Mouse (Mus musculus): ENCODE results near the gene Pip4k2c. TPM values are rescaled to one million over a fixed set of nuclear protein-coding genes. Genes with fewer than 3 reads are reported as not detected.

Pip4k2c gene
- polyA plus RNA-seq, 1 experiment: 20.2 TPM

DNA sequence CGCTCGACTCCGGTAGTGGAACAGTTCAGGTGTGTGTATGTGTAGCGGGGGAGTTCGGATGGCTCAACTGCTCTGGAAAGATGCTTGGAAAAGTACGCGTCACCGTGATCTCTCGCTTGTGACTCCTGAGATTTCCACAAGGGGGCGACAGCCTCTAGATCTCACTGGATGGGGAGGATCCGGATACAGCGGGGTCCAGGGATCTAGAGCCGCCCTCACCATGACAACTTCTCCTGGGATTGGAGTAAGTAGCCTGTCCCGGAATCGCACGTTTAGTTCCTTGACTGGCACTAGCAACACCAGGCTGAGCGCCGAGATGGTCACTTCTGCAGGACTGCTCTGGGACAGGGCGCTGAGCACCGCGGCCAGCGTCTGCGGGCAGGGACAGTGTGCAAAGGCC lies 33.7 kb downstream of the Pip4k2c start:
- DNase-seq (ENCODE audit: low read depth): peak; percentile 85
- no peak for TF ChIP-seq POLR2A (IDR thresholded peaks at IDR 0.05; ENCODE audit: borderline replicate concordance, extremely low read depth, insufficient read depth, insufficient read length, poor library complexity, severe bottlenecking)
- TF ChIP-seq CTCF (IDR thresholded peaks at IDR 0.05; ENCODE audit: borderline replicate concordance, extremely low read depth, insufficient read depth, insufficient read length): peak; percentile 93

DNA sequence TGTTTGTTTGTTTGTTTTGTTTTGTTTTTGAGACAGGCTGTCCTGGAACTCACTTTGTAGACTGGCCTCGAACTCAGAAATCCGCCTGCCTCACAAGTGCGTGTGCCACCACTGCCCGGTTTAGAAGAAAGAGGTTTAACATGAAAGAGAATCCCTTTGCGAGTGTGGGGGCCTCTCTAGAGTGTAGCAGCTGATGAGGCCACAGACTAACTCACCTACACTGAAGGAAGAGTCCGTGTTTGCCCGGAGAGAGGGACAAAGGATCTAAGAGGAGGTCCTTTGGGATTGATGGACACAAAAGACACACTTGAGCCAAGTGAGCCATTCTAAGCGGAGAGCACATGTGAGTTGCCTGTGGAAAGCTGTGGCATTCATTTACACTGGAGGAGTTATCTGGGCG lies 34.1 kb downstream of the Pip4k2c start:
- TF ChIP-seq POLR2A (IDR thresholded peaks at IDR 0.05; ENCODE audit: borderline replicate concordance, extremely low read depth, insufficient read depth, insufficient read length, poor library complexity, severe bottlenecking) (no peak), CTCF (IDR thresholded peaks at IDR 0.05; ENCODE audit: borderline replicate concordance, extremely low read depth, insufficient read depth, insufficient read length) (no peak)
- no peak for DNase-seq (ENCODE audit: low read depth)

DNA sequence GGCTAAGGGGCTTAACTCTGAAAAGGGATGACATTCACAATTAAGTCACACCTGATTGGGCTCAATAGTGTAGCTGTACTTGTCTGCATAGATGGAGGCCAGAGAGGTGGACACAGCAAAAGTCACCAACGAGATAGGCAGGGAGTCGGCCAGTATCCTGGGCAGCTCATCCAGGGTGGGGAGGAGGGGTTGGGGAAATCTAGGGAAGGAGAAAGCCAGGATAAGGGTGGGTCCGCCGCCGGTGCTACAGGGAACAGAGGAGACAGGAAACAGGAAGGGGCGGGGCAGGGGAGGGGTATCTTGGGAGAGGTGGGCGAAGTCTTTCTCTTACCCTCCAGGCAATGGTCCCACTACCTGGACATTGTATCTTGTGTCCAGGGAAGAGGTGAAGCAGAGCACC lies 34.6 kb downstream of the Pip4k2c start:
- DNase-seq (ENCODE audit: low read depth): no peak
- TF ChIP-seq CTCF (IDR thresholded peaks at IDR 0.05; ENCODE audit: borderline replicate concordance, extremely low read depth, insufficient read depth, insufficient read length) (no peak), POLR2A (IDR thresholded peaks at IDR 0.05; ENCODE audit: borderline replicate concordance, extremely low read depth, insufficient read depth, insufficient read length, poor library complexity, severe bottlenecking) (no peak)

DNA sequence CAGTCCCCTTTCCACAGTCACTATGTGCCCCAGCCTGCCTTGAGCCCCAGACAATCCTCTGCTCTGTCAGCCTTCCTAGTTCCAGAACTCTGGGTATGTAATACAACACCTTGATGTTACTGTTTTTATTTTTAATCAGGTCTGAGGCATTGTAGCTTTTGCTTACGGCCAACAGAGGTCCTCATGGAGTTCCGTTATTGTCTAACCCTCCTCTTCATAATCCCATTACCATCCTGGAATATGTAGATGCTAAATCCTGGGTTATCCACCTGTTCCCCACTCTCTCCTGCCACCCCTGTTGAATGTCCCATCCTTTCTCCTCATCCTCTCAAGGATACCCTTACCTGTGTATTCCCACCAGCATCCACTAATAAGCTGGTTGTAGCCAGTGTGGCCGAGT lies 35.2 kb downstream of the Pip4k2c start:
- no peak for DNase-seq (ENCODE audit: low read depth)
- no peak for TF ChIP-seq CTCF (IDR thresholded peaks at IDR 0.05; ENCODE audit: borderline replicate concordance, extremely low read depth, insufficient read depth, insufficient read length)

DNA sequence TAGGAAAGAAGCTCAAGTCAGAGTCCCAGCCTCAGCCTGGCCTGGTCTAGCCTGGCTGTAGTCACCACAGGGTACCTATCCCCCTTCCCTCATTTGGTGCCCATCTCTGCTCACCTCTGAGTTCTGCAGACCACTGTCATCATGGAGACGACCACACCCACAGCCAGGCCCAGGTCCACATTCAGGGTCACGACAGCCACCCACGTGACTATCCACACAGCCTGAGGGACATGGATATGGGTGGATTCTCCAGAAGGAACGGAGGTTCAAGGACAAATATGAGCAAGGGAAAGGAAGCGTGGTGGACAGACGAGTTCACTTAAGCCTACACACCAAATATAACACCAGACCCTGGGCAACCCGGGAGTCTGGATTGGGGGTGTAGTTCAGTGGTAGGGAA lies 37.2 kb downstream of the Pip4k2c start:
- DNase-seq (ENCODE audit: low read depth): no peak
- no peak for TF ChIP-seq POLR2A (IDR thresholded peaks at IDR 0.05; ENCODE audit: borderline replicate concordance, extremely low read depth, insufficient read depth, insufficient read length, poor library complexity, severe bottlenecking)
- no peak for TF ChIP-seq CTCF (IDR thresholded peaks at IDR 0.05; ENCODE audit: borderline replicate concordance, extremely low read depth, insufficient read depth, insufficient read length)

DNA sequence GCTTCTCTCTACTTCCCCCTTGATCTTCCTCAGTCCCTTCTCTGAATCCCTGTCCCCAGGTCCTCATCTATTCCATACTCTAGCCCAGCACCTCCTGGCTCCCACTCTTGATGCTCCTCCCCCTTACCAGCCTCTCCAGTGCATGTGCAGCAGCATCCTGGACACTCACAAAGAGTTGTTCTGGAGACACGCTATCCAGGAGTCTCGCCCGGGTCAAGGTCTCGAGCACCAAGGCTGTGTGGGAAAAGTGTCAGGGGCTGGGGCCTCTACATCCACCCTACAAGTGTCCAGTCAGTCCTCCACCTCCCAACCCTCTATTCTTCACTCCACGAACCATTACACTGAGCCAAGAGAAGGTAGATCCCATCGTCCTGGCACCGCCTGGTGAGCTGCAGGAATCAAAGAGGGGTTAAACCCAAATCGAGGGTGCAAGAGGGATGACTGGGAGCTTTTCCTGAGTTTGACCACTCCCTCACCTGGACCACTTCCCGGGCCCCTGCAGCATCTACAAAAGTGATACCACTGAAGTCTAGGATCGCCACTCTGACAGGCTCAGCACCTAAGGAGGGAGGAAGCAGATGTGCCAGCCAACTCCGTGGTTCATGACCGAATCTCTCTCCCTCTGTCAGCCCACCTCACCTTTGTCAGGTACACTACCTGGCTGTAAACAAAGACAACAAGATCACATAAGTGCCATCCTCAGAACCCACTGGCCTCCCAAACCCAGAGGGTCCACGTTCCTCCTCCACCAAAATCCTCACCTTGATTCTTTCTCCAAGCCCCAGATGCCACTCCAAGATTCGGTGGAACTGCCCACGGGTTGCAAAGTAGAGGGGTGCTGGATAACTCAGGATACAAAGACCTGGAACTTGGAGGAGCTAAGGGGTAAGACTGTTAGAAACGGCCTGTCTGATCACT lies 38.0 kb downstream of the Pip4k2c start:
- TF ChIP-seq POLR2A (IDR thresholded peaks at IDR 0.05; ENCODE audit: borderline replicate concordance, extremely low read depth, insufficient read depth, insufficient read length, poor library complexity, severe bottlenecking) (no peak), CTCF (IDR thresholded peaks at IDR 0.05; ENCODE audit: borderline replicate concordance, extremely low read depth, insufficient read depth, insufficient read length) (no peak)
- no peak for DNase-seq (ENCODE audit: low read depth)

DNA sequence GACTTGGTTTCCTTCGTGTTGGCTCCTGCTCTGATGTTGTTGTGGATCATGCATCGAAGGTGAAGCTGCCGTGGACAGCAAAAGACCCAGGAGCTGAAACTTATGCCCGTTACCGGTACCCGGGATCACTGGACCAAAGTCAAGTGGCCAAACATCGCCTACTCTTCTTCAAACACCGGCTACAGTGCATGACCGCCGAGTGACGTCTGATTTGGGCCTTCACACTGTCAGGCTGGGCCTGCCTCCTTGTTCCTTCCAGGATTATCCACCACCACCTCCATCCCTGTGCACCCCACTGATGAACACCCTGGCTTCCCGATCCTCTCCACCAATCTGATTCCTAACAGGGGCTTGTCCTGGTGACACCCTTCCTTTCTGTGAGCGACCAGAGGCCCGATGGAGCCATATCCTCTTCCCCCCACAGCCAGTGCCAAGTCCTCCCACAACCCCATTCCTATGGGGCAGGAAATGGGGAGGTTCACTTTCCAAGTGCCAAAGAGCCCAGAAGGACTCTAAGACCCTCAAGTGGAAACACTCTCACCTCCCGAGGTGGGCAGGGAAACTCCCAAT lies 39.7 kb downstream of the Pip4k2c start:
- DNase-seq (ENCODE audit: low read depth): no peak
- TF ChIP-seq POLR2A (IDR thresholded peaks at IDR 0.05; ENCODE audit: borderline replicate concordance, extremely low read depth, insufficient read depth, insufficient read length, poor library complexity, severe bottlenecking): no peak

DNA sequence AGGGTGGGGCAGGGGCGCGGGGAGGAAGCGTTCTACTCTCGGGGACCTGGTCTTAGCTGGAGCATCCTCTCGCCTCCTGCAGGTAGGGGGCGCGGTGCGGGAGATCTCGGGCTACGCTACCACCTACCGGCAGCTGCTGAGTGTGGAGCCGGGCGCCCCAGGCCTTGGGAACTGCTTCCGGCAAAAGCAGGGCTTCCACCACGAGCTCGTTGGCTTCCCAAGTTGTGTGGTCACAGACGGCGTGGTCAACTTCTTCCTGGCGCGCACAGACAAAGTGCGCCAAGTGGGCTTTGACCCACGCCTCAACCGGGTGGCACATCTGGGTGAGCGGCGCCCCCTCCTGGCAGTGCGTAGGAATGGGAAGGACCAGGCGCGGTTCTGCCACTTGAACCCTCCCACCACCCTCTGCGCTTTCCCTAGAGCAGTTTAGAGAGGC lies 40.5 kb downstream of the Pip4k2c start:
- TF ChIP-seq CTCF (IDR thresholded peaks at IDR 0.05; ENCODE audit: borderline replicate concordance, extremely low read depth, insufficient read depth, insufficient read length): peak; percentile 79
- no peak for TF ChIP-seq POLR2A (IDR thresholded peaks at IDR 0.05; ENCODE audit: borderline replicate concordance, extremely low read depth, insufficient read depth, insufficient read length, poor library complexity, severe bottlenecking)
- DNase-seq (ENCODE audit: low read depth): peak; percentile 67

DNA sequence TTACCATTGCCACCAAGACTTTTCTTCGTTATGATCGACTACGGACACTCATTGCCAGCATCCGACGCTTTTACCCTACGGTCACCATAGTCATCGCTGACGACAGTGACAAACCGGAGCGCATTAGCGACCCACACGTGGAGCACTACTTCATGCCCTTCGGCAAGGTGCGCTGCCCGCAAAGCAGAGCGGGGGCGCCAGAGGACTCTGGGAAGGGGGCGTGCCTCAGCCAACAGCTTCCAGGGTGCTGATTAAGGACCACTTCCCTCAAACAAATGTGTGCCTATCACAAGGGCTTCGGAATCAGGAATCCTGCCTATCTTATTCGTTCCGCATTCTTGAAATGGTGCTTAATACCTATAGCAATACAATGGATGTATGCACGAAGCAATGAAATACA lies 41.4 kb downstream of the Pip4k2c start:
- peak; percentile 59 for DNase-seq (ENCODE audit: low read depth)

DNA sequence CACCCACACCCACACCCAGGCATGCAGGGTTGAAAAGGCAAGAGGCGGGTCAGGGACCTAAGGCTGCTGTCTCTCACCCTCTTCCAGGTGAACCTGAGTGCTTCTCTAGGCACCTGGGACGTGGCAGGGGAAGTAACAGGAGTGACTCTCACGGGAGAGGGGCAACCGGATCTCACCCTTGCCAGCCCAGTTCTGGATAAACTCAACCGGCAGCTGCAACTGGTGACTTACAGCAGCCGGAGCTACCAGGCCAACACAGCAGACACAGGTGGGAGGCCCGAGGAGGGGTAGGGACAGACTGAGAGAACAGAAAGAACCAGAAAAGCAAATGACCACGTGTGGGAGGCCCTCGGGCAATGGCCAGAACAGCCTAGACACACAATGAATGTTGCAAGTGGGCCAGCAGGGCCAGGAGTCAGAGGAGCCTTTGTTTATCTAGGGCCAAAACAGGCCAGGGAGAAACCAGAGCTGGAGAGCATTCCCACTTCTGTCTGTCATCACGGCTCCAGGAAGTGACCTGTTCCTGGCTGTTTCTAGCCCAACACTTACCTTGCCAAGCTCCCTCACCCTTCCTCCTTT lies 43.7 kb downstream of the Pip4k2c start:
- no peak for DNase-seq (ENCODE audit: low read depth)
- TF ChIP-seq POLR2A (IDR thresholded peaks at IDR 0.05; ENCODE audit: borderline replicate concordance, extremely low read depth, insufficient read depth, insufficient read length, poor library complexity, severe bottlenecking) (no peak), CTCF (IDR thresholded peaks at IDR 0.05; ENCODE audit: borderline replicate concordance, extremely low read depth, insufficient read depth, insufficient read length) (no peak)

More for the DNA sequence above, 41.4 kb downstream of the Pip4k2c start:
- peak; percentile 48; the same call in 1 of the 2 replicates for TF ChIP-seq CTCF (IDR thresholded peaks at IDR 0.05; ENCODE audit: borderline replicate concordance, extremely low read depth, insufficient read depth, insufficient read length)
- no peak for TF ChIP-seq POLR2A (IDR thresholded peaks at IDR 0.05; ENCODE audit: borderline replicate concordance, extremely low read depth, insufficient read depth, insufficient read length, poor library complexity, severe bottlenecking)

DNA sequence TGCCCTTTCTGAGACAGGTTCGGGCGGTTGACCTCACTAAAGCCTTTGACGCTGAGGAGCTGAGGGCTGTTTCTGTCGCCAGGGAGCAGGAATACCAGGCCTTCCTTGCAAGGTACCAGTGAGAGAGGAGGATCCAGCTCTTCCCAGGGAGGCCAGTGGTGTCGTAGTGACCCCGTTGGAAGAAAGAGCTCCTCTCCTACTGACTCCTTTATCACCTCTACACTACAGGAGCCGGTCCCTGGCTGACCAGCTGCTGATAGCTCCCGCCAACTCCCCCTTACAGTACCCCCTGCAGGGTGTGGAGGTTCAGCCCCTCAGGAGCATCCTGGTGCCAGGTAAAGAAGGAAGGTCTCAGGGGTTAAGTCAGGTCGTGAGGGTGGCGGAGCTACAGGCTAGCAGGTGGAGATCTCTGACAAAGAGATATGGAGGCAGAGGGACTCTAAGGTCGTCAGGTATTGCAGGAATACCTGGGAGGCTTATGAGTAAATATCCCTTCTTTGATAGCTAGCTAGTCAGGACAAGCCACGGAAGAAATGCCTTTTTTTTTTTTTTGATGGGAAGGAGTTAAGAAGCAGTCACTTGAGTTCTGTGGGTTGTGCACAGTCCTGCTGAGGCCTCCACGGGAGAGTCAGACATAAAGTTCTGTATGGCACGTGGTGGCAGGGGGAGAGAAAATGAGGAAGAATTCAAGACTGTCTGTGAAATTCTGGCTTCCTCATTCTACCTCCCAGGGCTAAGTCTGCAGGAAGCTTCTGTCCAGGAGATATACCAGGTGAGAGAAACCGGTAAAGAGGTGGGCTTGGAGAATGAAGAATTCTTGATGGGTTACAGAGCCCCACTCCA lies 44.4 kb downstream of the Pip4k2c start:
- TF ChIP-seq POLR2A (IDR thresholded peaks at IDR 0.05; ENCODE audit: borderline replicate concordance, extremely low read depth, insufficient read depth, insufficient read length, poor library complexity, severe bottlenecking) (no peak), CTCF (IDR thresholded peaks at IDR 0.05; ENCODE audit: borderline replicate concordance, extremely low read depth, insufficient read depth, insufficient read length) (no peak)
- no peak for DNase-seq (ENCODE audit: low read depth)
